Mouse (Mus musculus) myocyte (in vitro differentiated cells): Measurements from ENCODE around the gene Sqor. TPM values are rescaled to one million over a fixed set of nuclear protein-coding genes. Genes with fewer than 3 reads are reported as not detected.

Experiments used
- H3K27me3 ChIP-seq: one replicate; pipeline ENCODE4 v1.6.1; 2011; ENCODE audit not compliant: control insufficient read depth, insufficient read depth, insufficient read length
- H3K36me3 ChIP-seq: one replicate; pipeline ENCODE4 v1.6.1; 2011; ENCODE audit not compliant: control insufficient read depth, insufficient read depth
- H3K4me2 ChIP-seq: one replicate; pipeline ENCODE4 v1.6.1; 2011; ENCODE audit warnings: low read depth, control low read depth
- H3K4me3 ChIP-seq: one replicate; pipeline ENCODE4 v1.5.1; 2011; ENCODE audit warnings: mild to moderate bottlenecking, control low read depth, moderate library complexity
- H3K79me2 ChIP-seq: one replicate; pipeline ENCODE4 v1.6.1; 2011; ENCODE audit not compliant: control insufficient read depth, insufficient read depth
- H3ac ChIP-seq: one replicate; pipeline ENCODE4 v1.6.1; 2011; ENCODE audit not compliant: control insufficient read depth, insufficient read length
- CEBPB ChIP-seq: IDR thresholded peaks from 2 replicates; pipeline ENCODE4 v1.6.1; 2011; ENCODE audit warnings: mild to moderate bottlenecking, moderate library complexity; ENCODE audit not compliant: poor library complexity, insufficient read depth, severe bottlenecking
- E2F4 ChIP-seq: IDR thresholded peaks from one replicate; pipeline ENCODE4 v1.6.1; 2011; ENCODE audit warnings: mild to moderate bottlenecking, control low read depth, moderate library complexity; ENCODE audit not compliant: insufficient read depth
- MAX ChIP-seq: IDR thresholded peaks from one replicate; pipeline ENCODE4 v1.6.1; 2011; ENCODE audit warnings: low read depth, mild to moderate bottlenecking, control low read depth
- MYOD1 ChIP-seq, 3 experiments: IDR thresholded peaks; one replicate each; pipeline ENCODE4 v1.6.1; 2011; ENCODE audit warnings: control low read depth in 2 of 3, low read depth in 2 of 3, mild to moderate bottlenecking in 2 of 3, moderate library complexity in 1 of 3; ENCODE audit not compliant: insufficient read length in 2 of 3, control insufficient read depth in 1 of 3
- MYOG ChIP-seq, 3 experiments: IDR thresholded peaks; one replicate each; pipeline ENCODE4 v1.6.1; 2011; ENCODE audit warnings: control low read depth in 2 of 3, low read depth in 2 of 3, mild to moderate bottlenecking in 2 of 3; ENCODE audit not compliant: insufficient read length in 2 of 3, control insufficient read depth in 1 of 3, insufficient read depth in 1 of 3
- POLR2A ChIP-seq: IDR thresholded peaks from one replicate; pipeline ENCODE4 v1.6.1; 2011; ENCODE audit warnings: low read depth, mild to moderate bottlenecking, control low read depth, moderate library complexity; ENCODE audit not compliant: insufficient read length
- POLR2AphosphoS2 ChIP-seq: IDR thresholded peaks from one replicate; pipeline ENCODE4 v1.6.1; 2011; ENCODE audit warnings: low read depth, control low read depth; ENCODE audit not compliant: insufficient read length
- REST ChIP-seq: IDR thresholded peaks from one replicate; pipeline ENCODE4 v1.6.1; 2011; ENCODE audit warnings: mild to moderate bottlenecking, control low read depth, moderate library complexity; ENCODE audit not compliant: insufficient read depth, insufficient read length
- SRF ChIP-seq: IDR thresholded peaks from one replicate; pipeline ENCODE4 v1.6.1; 2011; ENCODE audit warnings: low read depth; ENCODE audit not compliant: control insufficient read depth, insufficient read length
- TCF12 ChIP-seq: IDR thresholded peaks from one replicate; pipeline ENCODE4 v1.6.1; 2011; ENCODE audit warnings: mild to moderate bottlenecking, control low read depth; ENCODE audit not compliant: poor library complexity, insufficient read depth, severe bottlenecking
- TCF3 ChIP-seq: IDR thresholded peaks from one replicate; pipeline ENCODE4 v1.6.1; 2011; ENCODE audit warnings: low read depth, control low read depth; ENCODE audit not compliant: insufficient read length
- USF1 ChIP-seq: IDR thresholded peaks from one replicate; pipeline ENCODE4 v1.6.1; 2011; ENCODE audit warnings: low read depth, mild to moderate bottlenecking, control low read depth, moderate library complexity
- polyA plus RNA-seq: library from polyadenylated mRNA; unstranded; fragments of >200 nt; fragmentation: generic; extraction: Trizol; gene quantifications from one replicate; pipeline ENCODE4 v1.2.1, GENCODE M21; 2012; ENCODE audit warnings: missing spikeins

The Sqor gene
- polyA plus RNA-seq, result 6.9 TPM

- Histone ChIP-seq H3K27me3 (no peaks in the 10 kb centered on the region), H3K36me3 (no peaks in the 10 kb centered on the region), H3K4me3 (peak within 1 kb of the TSS; percentile 25), H3ac (no peak within 1 kb of the TSS), H3K79me2 (no peaks in the 10 kb centered on the region), H3K4me2 (peak within 1 kb of the TSS; percentile 75)
- peak; percentile 74 for TF ChIP-seq POLR2A
- no peak for TF ChIP-seq TCF3
- TF ChIP-seq POLR2AphosphoS2, result peak; percentile 67
Observed at GRCm38 (mm10) chr2:122765071-122765793, at the start of gene Sqor. Sqor (plus strand) TSS chr2:122765237.

- peak overlapping the region; percentile 24 for H3K4me2 ChIP-seq
- TF ChIP-seq USF1 (no peak), REST (no peak), E2F4 (no peak), TCF12 (no peak), CEBPB (no peak), MYOG (IDR thresholded peaks at IDR 0.05; ENCODE audit: control insufficient read depth in 1 of 3, insufficient read depth in 1 of 3, insufficient read length in 2 of 3, low read depth in 2 of 3) (no peak), POLR2A (no peak), MYOD1 (IDR thresholded peaks at IDR 0.05; ENCODE audit: control insufficient read depth in 1 of 3, insufficient read length in 2 of 3, low read depth in 2 of 3) (no peak), TCF3 (no peak), MAX (no peak)
- no peak overlapping the region for H3K4me3 ChIP-seq
- no peaks in the 10 kb centered on the region for H3K79me2 ChIP-seq
- no peaks in the 10 kb centered on the region for H3K27me3 ChIP-seq
- H3K36me3 ChIP-seq, result no peaks in the 10 kb centered on the region
- H3ac ChIP-seq, result no peak overlapping the region
Observed at GRCm38 (mm10) chr2:122716301-122716842, 48.7 kb upstream of the Sqor start.

- TF ChIP-seq TCF12, result no peak
- no peak for TF ChIP-seq MAX
- TF ChIP-seq USF1, result no peak
- no peak for TF ChIP-seq MYOD1 (IDR thresholded peaks at IDR 0.05; ENCODE audit: control insufficient read depth in 1 of 3, insufficient read length in 2 of 3, low read depth in 2 of 3)
- TF ChIP-seq CEBPB, result no peak
- no peak for TF ChIP-seq MYOG (IDR thresholded peaks at IDR 0.05; ENCODE audit: control insufficient read depth in 1 of 3, insufficient read depth in 1 of 3, insufficient read length in 2 of 3, low read depth in 2 of 3)
- no peak for TF ChIP-seq POLR2A
- no peak for TF ChIP-seq REST
- TF ChIP-seq E2F4, result no peak
- no peak for TF ChIP-seq POLR2AphosphoS2
- Histone ChIP-seq H3K79me2 (no peaks in the 10 kb centered on the region), H3K36me3 (no peaks in the 10 kb centered on the region), H3K4me2 (no peak overlapping the region), H3K4me3 (no peak overlapping the region), H3K27me3 (no peaks in the 10 kb centered on the region), H3ac (no peak overlapping the region)
Observed at GRCm38 (mm10) chr2:122719232-122719631, 45.8 kb upstream of the Sqor start.

- no peaks in the 10 kb centered on the region for H3K36me3 ChIP-seq
- TF ChIP-seq TCF3 (no peak), SRF (no peak), MAX (no peak), POLR2A (no peak), E2F4 (no peak), USF1 (no peak), MYOD1 (IDR thresholded peaks at IDR 0.05; ENCODE audit: control insufficient read depth in 1 of 3, insufficient read length in 2 of 3, low read depth in 2 of 3) (no peak), REST (no peak), CEBPB (no peak), POLR2AphosphoS2 (no peak), TCF12 (no peak), MYOG (IDR thresholded peaks at IDR 0.05; ENCODE audit: control insufficient read depth in 1 of 3, insufficient read depth in 1 of 3, insufficient read length in 2 of 3, low read depth in 2 of 3) (no peak)
- H3K79me2 ChIP-seq, result no peaks in the 10 kb centered on the region
- no peaks in the 10 kb centered on the region for H3K27me3 ChIP-seq
- no peak overlapping the region for H3K4me2 ChIP-seq
- no peak overlapping the region for H3ac ChIP-seq
- H3K4me3 ChIP-seq, result no peak overlapping the region
Observed at GRCm38 (mm10) chr2:122720564-122720963, 44.5 kb upstream of the Sqor start.

- no peaks in the 10 kb centered on the region for H3K79me2 ChIP-seq
- H3K4me3 ChIP-seq, result no peak overlapping the region
- TF ChIP-seq USF1 (no peak), POLR2AphosphoS2 (no peak), POLR2A (no peak), TCF3 (no peak), MYOG (IDR thresholded peaks at IDR 0.05; ENCODE audit: control insufficient read depth in 1 of 3, insufficient read depth in 1 of 3, insufficient read length in 2 of 3, low read depth in 2 of 3) (no peak), CEBPB (no peak), REST (no peak)
- H3K4me2 ChIP-seq, result no peak overlapping the region
- H3K27me3 ChIP-seq, result no peaks in the 10 kb centered on the region
- H3ac ChIP-seq, result no peak overlapping the region
- H3K36me3 ChIP-seq, result no peaks in the 10 kb centered on the region
Observed at GRCm38 (mm10) chr2:122725604-122726003, 39.4 kb upstream of the Sqor start.
